Mouse (Mus musculus): ENCODE data around the gene Zfp536. TPM values are rescaled to one million over a fixed set of nuclear protein-coding genes. Genes with fewer than 3 reads are reported as not detected.

Gene Zfp536
- total RNA-seq, 2 experiments from 2014 or later: 3.9 to 4.8 TPM

- DNase-seq (ENCODE audit: low spot score in 2 of 2): no peak
Observed at GRCm38 (mm10) chr7:37695066-37695465, 78.4 kb downstream of the Zfp536 start.

GRCm38 (mm10) chr7:37690606-37691005 is 82.8 kb downstream of the Zfp536 start:
- DNase-seq (ENCODE audit: low spot score in 2 of 2): no peak

- no peak for DNase-seq (ENCODE audit: low spot score in 2 of 2)
Observed at GRCm38 (mm10) chr7:37689561-37690305, 83.7 kb downstream of the Zfp536 start.

GRCm38 (mm10) chr7:37689107-37689511 is 84.3 kb downstream of the Zfp536 start:
- DNase-seq (ENCODE audit: low spot score in 2 of 2): no peak

GRCm38 (mm10) chr7:37686366-37686765 is 87.1 kb downstream of the Zfp536 start:
- no peak for DNase-seq (ENCODE audit: low spot score in 2 of 2)

- no peak for DNase-seq (ENCODE audit: low spot score in 2 of 2)
Observed at GRCm38 (mm10) chr7:37685247-37685646, 88.2 kb downstream of the Zfp536 start.

- no peak for DNase-seq (ENCODE audit: low spot score in 2 of 2)
Observed at GRCm38 (mm10) chr7:37681335-37681734, 92.1 kb downstream of the Zfp536 start.

- DNase-seq (ENCODE audit: low spot score in 2 of 2): no peak
Observed at GRCm38 (mm10) chr7:37663676-37664365, 109.6 kb downstream of the Zfp536 start.

GRCm38 (mm10) chr7:37648671-37649070 is 124.8 kb downstream of the Zfp536 start:
- no peak for DNase-seq (ENCODE audit: low spot score in 2 of 2)

- DNase-seq (ENCODE audit: low spot score in 2 of 2): no peak
Observed at GRCm38 (mm10) chr7:37647917-37648615, 125.4 kb downstream of the Zfp536 start.

- DNase-seq (ENCODE audit: low spot score in 2 of 2): no peak
Observed at GRCm38 (mm10) chr7:37639740-37640397, 133.6 kb downstream of the Zfp536 start.

GRCm38 (mm10) chr7:37634812-37635211 is 138.6 kb downstream of the Zfp536 start:
- no peak for DNase-seq (ENCODE audit: low spot score in 2 of 2)

GRCm38 (mm10) chr7:37630410-37630809 is 143.0 kb downstream of the Zfp536 start:
- no peak for DNase-seq (ENCODE audit: low spot score in 2 of 2)

- DNase-seq (ENCODE audit: low spot score in 2 of 2): no peak
Observed at GRCm38 (mm10) chr7:37627897-37628510, 145.4 kb downstream of the Zfp536 start.

- DNase-seq (ENCODE audit: low spot score in 2 of 2): no peak
Observed at GRCm38 (mm10) chr7:37625758-37626157, 147.7 kb downstream of the Zfp536 start.

- no peak for DNase-seq (ENCODE audit: low spot score in 2 of 2)
Observed at GRCm38 (mm10) chr7:37624759-37625340, 148.6 kb downstream of the Zfp536 start.

- peak; percentile 64 to 69 for DNase-seq (ENCODE audit: low spot score in 2 of 2)
Observed at GRCm38 (mm10) chr7:37623903-37624758, 149.3 kb downstream of the Zfp536 start.

- no peak for DNase-seq (ENCODE audit: low spot score in 2 of 2)
Observed at GRCm38 (mm10) chr7:37619254-37619653, 154.2 kb downstream of the Zfp536 start.

GRCm38 (mm10) chr7:37617880-37618279 is 155.6 kb downstream of the Zfp536 start:
- no peak for DNase-seq (ENCODE audit: low spot score in 2 of 2)

- DNase-seq (ENCODE audit: low spot score in 2 of 2): no peak
Observed at GRCm38 (mm10) chr7:37615932-37616331, 157.5 kb downstream of the Zfp536 start.

All from adrenal gland, adult 18-20 months (tissue).